Mouse (Mus musculus): ENCODE measurements around the gene Ephb1. TPM values are rescaled to one million over a fixed set of nuclear protein-coding genes. Genes with fewer than 3 reads are reported as not detected.

Gene Ephb1
- total and polyA plus RNA-seq, 3 experiments = not detected

DNA sequence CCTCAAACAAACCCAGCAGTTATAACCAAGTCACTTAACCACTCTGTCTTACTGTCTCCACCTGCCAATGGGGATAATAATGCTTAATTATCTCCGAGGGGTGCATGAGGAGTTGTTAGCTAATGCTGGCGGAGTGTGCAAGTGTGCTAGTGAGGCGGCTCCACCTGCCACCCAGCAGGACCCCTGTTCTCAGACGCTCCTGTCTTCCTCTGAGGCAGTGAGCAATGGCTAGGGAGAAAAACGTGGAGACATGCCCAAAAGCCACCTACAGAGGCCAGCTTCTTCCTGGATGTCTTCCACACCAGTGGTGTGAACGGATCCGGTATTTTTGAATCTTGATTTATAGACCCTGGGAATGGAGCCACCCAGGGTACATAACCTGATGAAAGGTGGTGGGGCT, 409.2 kb downstream of the Ephb1 start:
- dilution Hi-C loops (cut with MboI; ENCODE audit: extremely low pct_ligation_motif_present, extremely low pct_unique_long_range_greater_than_20kb, low sequenced_read_pairs) = no loop called here
- H3K9me3 ChIP-seq (replicated peaks; ENCODE audit: low read length) = peaks cover 84% of the 10 kb centered on the region
- H3K9ac ChIP-seq (ENCODE audit: insufficient read depth, low read depth) = no peak overlapping the region
- no peak overlapping the region for H3K4me2 ChIP-seq (ENCODE audit: insufficient read depth, low read depth, poor library complexity, severe bottlenecking)
- H3K4me3 ChIP-seq (replicated peaks in 1 of 3; ENCODE audit: low read depth in 2 of 3, low read length in 2 of 3, poor library complexity in 1 of 3) = no peak overlapping the region
- no peaks in the 10 kb centered on the region for H3K36me3 ChIP-seq (replicated peaks in 1 of 2; ENCODE audit: control insufficient read depth in 1 of 2, insufficient read depth in 1 of 2, low read length in 1 of 2)
- H3K27me3 ChIP-seq (replicated peaks) = no peaks in the 10 kb centered on the region
- H3K4me1 ChIP-seq (ENCODE audit: control insufficient read depth in 1 of 2, insufficient read depth in 2 of 2) = no peaks in the 10 kb centered on the region
- no peak for TF ChIP-seq MAZ (IDR thresholded peaks at IDR 0.05; ENCODE audit: low read depth, low read length)
- TF ChIP-seq RCOR1 (conservative IDR thresholded peaks at IDR 0.05; ENCODE audit: low read depth, low read length) = no peak
- no peak for TF ChIP-seq CHD2 (IDR thresholded peaks at IDR 0.05; ENCODE audit: low read length)
- TF ChIP-seq ZKSCAN1 (IDR thresholded peaks at IDR 0.05; ENCODE audit: borderline replicate concordance, low read depth, low read length) = no peak
- TF ChIP-seq NRF1 (IDR thresholded peaks at IDR 0.05; ENCODE audit: low read depth, low read length) = no peak
- TF ChIP-seq ELF1 (IDR thresholded peaks at IDR 0.05; ENCODE audit: low read depth, low read length) = no peak
- TF ChIP-seq MXI1 (IDR thresholded peaks at IDR 0.05; ENCODE audit: low read depth, low read length) = no peak
- TF ChIP-seq POLR2A (IDR thresholded peaks at IDR 0.05; ENCODE audit: low read depth, low read length) = no peak
- TF ChIP-seq ZNF384 (IDR thresholded peaks at IDR 0.05; ENCODE audit: low read depth, low read length) = no peak
- DNase-seq (ENCODE audit: extremely low read depth) = no peak
- in situ Hi-C loops (cut with MboI; ENCODE audit: low pct_ligation_motif_present, low pct_unique_long_range_greater_than_20kb, low sequenced_read_pairs) = no loop called here
- no peaks in the 10 kb centered on the region for H3K79me2 ChIP-seq (replicated peaks; ENCODE audit: control insufficient read depth, extremely low read depth, insufficient read depth, poor library complexity, severe bottlenecking)
- H3K27ac ChIP-seq (ENCODE audit: insufficient read depth, low read depth) = no peak overlapping the region

DNA sequence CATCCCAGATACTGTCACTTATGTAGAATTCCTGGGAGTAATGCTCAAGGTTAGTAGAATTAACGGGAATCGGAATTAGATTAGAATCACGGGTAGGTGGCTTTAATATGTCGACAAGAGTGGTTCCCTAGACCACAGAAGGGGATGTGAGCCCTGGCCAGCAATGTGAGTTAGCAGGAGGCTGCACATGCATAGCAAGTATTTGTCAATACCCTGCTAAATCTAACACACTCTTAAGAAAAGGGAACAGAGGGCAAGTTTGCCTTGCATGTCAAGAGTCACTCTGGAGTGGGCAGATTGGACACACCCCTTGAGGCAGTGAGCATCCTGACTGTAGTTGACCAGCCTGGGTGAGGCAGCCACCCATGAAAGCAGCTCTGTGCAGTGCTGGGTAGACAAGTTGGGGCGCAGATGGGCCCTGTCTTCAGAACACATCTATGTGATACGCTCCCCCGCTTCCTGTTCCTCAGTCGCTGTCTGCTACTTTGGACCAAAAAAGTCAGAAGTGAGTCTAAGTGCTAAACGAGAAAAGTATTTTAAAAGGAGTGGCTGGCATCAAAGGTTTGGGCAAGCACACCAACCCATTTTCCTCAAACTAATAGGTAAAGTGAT, 412.3 kb downstream of the Ephb1 start:
- dilution Hi-C loops (cut with MboI; ENCODE audit: extremely low pct_ligation_motif_present, extremely low pct_unique_long_range_greater_than_20kb, low sequenced_read_pairs) = no loop called here
- Histone ChIP-seq H3K9ac (ENCODE audit: insufficient read depth, low read depth) (no peak overlapping the region), H3K27me3 (replicated peaks) (no peaks in the 10 kb centered on the region), H3K9me3 (replicated peaks; ENCODE audit: low read length) (peaks cover 91% of the 10 kb centered on the region), H3K4me2 (ENCODE audit: insufficient read depth, low read depth, poor library complexity, severe bottlenecking) (no peak overlapping the region), H3K79me2 (replicated peaks; ENCODE audit: control insufficient read depth, extremely low read depth, insufficient read depth, poor library complexity, severe bottlenecking) (no peaks in the 10 kb centered on the region), H3K4me1 (ENCODE audit: control insufficient read depth in 1 of 2, insufficient read depth in 2 of 2) (no peaks in the 10 kb centered on the region), H3K27ac (ENCODE audit: insufficient read depth, low read depth) (no peak overlapping the region), H3K36me3 (replicated peaks in 1 of 2; ENCODE audit: control insufficient read depth in 1 of 2, insufficient read depth in 1 of 2, low read length in 1 of 2) (no peaks in the 10 kb centered on the region), H3K4me3 (replicated peaks in 1 of 3; ENCODE audit: low read depth in 2 of 3, low read length in 2 of 3, poor library complexity in 1 of 3) (no peak overlapping the region)
- DNase-seq (ENCODE audit: extremely low read depth) = no peak
- TF ChIP-seq GABPA (IDR thresholded peaks at IDR 0.05; ENCODE audit: insufficient replicate concordance, low read depth, low read length) (no peak), MAX (IDR thresholded peaks at IDR 0.05; ENCODE audit: low read length) (no peak), MYC (IDR thresholded peaks at IDR 0.05; ENCODE audit: low read depth, low read length) (no peak), TBP (conservative IDR thresholded peaks at IDR 0.05; ENCODE audit: low read depth, low read length) (no peak), JUND (conservative IDR thresholded peaks at IDR 0.05; ENCODE audit: low read depth, low read length) (no peak), ZMIZ1 (IDR thresholded peaks at IDR 0.05; ENCODE audit: low read depth, low read length) (no peak), POLR2A (IDR thresholded peaks at IDR 0.05; ENCODE audit: low read depth, low read length) (no peak), EP300 (IDR thresholded peaks at IDR 0.05; ENCODE audit: low read length) (no peak), CTCF (conservative IDR thresholded peaks at IDR 0.05 in 1 of 2, IDR thresholded peaks at IDR 0.05 in 1 of 2; ENCODE audit: low read depth in 2 of 2, low read length in 2 of 2) (no peak), SIN3A (IDR thresholded peaks at IDR 0.05; ENCODE audit: low read length) (no peak), SMC3 (IDR thresholded peaks at IDR 0.05; ENCODE audit: low read depth, low read length) (no peak), RCOR1 (conservative IDR thresholded peaks at IDR 0.05; ENCODE audit: low read depth, low read length) (no peak), ZNF384 (IDR thresholded peaks at IDR 0.05; ENCODE audit: low read depth, low read length) (no peak), ZKSCAN1 (IDR thresholded peaks at IDR 0.05; ENCODE audit: borderline replicate concordance, low read depth, low read length) (no peak)
- in situ Hi-C loops (cut with MboI; ENCODE audit: low pct_ligation_motif_present, low pct_unique_long_range_greater_than_20kb, low sequenced_read_pairs) = no loop called here

All from CH12.LX (cell line).